Mouse (Mus musculus) cerebellum, adult 18-20 months (tissue): ENCODE measurements at regions not wholly inside any gene's neighbourhood (a gene's known extent, or its start where the extent isn't known, plus 50 kb on each side); places are given as distances from the start of the nearest gene placed in this dataset.

Source experiments
- DNase-seq, 2 experiments: peaks; one replicate each; pipeline ENCODE4 v3.0.0; 2021

DNA sequence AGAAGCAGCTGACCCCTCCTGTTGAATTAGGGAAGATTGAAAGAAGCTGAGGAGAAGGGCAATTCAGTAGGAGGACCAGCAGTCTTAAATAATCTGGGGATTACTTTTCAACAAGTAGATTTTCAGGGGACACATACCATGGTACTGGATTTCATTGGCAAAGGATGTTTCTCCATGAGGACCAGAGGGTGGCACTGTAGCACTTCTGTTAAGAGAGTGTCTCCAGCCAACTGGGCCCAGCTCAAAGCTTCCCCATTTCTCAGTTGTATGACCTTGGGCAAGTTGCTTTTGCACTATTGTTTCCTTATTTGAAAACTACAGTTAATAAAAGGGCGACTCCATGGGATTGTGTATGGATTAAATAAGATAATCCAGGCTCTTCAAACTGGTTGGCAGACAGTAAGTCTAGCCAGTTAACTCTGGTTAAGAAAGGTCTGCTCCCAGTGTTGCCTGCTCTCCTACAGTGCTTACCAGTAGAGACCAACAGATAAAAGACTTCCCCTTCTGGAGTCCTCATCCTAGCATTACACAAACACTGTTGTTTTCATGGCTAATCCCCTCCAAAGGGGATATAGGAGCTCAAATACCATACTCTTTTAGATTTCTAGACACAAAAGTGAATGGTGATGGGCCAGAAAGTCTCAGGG, 259.9 kb downstream of the Stim2 start:
- peak; percentile 4 to 6 for DNase-seq

DNA sequence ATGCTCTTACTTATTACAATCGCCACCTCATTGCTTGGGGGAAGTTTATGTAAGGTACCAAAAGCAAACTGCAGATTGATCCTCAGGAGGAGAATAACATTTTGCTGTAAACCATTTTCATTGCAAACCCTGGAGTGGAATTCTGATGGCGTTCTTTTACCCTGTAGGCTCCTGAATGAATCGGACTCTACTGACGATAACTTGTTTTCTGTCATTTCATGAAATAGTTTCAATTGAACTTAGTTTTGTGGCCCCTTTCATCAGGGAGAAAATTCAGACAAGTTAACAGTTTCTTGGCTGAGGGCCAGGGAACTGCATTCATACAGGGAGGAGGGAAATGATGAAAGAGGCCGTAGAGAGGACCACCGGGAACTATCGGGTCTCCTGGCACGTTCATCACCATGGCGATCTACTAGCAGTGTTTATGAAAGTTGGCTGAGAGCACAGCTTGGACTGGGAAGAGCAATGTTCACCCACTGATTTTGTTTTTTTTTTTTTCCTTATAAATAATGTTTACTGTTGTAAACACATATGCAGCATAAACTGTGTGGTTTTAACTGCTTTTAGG, 266.7 kb downstream of the Stim2 start:
- no peak for DNase-seq

DNA sequence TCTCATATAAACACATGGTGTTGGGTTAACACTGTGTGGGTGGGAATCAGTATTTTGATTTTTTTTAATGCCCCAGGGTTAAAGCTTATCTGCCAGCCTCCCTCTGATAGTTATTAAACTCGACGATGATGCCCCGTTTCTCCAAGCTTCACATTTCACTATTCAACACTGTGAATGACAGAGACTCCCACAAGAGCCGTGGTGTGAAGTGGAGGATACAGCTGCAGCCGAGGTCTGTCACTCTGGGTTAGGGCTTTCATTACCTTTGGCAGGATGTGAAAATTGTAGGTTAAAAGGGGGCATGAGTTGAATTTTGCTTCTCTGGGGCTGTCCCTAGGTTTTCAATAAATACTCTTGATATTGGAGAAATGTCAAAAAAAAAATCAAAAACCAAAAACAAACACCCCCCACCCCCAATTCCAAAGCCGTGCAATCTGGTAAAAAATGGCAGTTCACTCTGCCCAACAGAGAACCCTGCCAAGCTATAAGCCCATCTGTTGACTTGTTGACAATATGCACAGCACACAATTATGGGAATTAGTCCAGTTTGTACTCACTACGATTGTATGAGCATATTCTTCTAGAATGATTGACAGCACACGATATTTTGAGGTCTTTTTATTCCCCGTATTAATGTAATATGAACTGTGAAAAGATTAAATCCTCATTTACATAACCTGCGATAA, 269.7 kb downstream of the Stim2 start:
- no peak for DNase-seq

DNA sequence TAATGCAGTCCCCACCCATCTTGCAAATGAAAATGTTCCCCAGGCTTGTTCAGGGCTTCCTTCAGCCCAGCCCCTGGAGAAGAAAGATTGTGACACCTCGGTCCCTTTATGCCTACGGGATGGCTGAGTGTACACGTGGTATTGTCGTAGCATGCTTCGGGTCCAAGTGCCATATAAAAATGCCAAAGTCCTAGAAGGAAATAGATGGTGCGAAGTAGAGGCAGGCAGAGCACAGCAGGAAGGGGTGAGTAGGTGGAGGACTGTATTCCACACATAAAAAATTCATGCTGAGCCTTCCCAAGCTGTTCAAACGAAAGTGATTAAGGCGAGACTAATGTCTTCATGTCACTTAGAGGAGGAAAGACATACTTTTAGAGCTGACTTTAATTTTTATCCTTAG, 281.1 kb downstream of the Stim2 start:
- no peak for DNase-seq

DNA sequence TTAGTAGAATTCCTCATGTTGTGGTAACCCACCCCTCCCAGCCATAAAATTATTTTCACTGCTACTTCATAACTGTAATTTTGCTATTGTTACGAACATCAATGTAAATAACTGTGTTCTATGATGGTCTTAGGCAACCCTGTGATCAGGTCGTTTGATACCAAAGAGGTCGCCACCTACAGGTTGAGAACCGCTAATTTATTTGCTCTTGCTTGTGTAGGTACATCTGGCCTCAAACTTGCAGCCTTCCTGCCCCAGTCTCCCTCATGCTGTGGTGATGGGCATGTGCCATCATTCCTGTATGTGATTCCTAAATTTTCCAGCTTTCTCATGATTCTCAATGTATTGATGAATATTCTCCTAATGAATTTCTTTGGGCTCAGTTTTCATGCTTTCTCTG, 282.4 kb downstream of the Stim2 start:
- DNase-seq: peak in 1 of 2 experiments; percentile 4

DNA sequence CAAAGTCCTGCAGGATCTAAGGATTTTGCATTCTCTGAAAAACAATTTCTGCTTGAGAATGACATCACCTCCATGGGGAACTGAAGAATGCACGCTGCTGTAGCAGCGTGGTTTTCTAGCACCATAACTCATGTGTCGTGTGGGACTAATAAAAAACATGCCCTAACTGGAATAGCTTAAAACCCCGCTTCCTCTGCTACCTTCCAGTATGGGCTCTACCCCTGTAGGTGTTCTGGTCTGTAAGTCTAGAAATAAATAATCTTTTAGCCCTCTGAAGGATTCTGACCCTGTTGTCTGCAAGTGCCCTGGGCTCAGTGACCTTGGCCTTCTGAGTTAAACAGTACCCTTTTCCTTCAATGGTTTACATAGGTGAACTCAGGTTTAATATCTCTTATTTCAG, 282.8 kb downstream of the Stim2 start:
- DNase-seq: no peak

DNA sequence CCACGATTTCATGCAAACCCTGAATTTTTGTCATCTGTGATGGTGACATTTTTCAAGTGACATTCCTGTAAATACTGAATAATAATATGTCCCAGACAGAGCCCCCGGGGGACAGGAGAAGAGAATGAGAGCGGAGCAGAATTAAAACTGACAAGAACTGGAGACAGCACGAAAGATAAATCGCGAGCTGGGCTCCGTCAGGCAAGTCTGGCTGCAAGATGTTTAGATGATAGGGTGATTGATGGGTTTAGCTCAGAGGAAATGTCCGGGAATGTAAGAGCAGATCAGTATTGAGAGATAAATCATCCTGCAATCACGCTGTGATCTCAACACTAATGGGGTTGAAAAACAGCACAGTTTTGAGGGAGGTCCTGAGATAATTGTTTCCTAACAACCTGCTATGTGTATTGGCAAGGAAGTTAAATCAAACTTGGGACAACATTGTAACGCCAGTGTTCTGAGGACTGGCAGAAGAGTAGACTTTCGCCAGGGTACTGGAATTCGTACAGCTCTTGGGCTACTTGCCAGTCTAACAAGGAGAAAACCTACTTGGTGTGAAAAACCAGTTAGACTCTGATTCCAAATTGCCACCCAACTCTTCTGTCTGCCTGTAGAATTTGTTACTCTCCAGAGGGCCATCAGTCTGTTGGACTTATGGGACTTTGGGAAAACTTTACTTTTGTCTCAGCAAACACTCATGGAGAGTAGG, 292.2 kb downstream of the Stim2 start:
- DNase-seq: no peak

DNA sequence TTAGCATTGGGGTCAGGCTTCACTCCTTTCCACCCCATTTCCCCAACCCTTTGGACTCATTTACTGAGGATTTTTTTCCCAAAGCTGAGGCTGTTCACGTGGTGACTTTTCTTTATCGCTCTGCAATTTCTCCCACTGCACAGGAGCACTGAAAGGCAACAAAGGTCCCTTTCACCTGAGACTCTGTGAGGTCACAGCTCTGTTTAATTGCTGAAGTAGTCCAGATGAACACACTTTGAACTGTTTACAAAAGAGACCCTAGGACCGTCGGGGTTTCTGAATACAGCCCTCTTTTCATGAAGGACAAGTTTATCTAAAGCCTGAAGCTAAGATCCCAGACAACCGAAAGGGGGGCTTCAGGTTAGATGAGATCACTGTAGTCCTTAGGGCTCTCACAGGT, 293.6 kb downstream of the Stim2 start:
- no peak for DNase-seq

DNA sequence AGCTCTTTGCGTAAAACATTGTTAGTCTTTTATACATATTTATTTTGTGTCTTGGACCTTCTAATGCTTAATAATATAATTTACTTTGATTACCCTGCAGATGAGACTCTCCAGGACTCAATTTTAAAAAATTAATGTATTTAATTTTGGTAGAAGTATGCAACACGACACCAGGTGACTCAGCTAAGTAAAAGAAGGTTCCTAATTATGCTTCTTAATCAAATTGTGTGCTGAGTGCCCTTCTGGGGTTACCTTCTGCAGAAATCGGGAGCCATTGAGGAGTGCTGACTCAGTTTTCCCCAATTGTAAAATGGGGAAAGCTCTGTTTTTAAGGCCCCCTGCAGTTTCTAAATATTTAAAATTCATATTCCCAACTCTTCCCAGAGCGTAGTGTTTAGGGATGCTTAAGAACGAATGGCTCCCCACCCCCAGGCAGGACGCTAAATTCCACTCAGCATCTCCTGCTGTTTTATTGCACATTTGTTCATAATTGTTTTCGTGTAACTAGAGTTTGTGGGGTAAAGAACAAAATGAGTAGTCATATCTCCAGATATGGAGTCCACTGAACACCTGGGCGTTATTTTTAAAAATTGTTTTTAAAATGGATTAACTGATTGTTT, 315.5 kb downstream of the Stim2 start:
- no peak for DNase-seq

DNA sequence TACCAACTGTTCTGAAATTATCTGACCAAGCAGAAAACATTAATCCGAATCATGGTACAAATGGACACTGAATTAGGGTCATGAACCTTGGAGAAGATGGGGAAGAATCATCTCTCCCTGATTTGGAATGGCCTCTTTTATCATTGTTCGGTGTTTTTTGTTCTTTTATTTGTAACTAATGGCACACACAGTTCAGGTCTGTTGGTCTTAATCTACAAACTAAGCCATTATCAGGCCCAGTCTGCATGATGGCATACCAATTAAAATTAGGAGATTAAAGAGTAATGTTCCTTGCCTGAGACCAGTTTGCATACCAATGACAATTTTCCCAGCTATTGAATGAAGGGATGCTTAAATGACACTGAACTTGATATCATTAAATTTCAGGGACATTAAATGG, 332.1 kb downstream of the Stim2 start:
- no peak for DNase-seq

DNA sequence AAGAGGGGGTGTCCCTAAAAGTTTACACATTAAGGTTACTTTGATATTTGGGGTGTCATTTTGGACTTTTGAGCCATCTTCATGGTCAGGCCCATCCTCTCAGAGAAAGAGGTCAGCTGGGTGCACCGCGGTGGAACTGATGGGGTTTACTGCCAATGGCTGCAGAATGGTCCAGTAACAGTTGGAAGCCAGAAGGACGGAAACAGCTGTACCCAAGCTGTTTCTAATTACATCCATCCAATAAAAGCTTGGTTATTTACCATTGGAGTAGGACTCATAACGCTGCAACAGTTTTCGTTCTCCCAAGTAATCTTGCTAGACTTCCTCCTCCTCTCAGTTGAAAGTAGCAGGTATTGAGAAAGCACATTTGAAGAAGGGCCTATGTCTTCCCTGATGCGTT, 344.7 kb downstream of the Stim2 start:
- no peak for DNase-seq

DNA sequence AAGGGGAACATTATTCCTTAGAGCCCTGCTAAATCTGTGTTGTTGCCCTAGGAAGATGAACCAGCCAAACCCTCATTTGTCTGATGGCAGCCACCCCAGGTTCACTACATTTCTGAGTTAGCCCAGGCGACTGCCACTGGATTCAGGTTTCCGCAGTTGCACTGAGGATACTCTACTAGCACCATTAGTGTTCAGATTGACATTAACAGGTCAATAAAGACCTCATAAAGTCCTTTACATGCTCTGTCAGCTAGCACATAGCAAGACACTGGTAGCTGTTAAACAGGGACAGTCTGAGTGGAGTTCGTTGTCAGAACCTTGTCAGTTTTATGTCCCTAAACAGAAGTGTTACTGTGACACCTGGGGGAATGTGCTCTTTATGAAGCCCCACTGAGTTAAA, 345.1 kb downstream of the Stim2 start:
- no peak for DNase-seq

DNA sequence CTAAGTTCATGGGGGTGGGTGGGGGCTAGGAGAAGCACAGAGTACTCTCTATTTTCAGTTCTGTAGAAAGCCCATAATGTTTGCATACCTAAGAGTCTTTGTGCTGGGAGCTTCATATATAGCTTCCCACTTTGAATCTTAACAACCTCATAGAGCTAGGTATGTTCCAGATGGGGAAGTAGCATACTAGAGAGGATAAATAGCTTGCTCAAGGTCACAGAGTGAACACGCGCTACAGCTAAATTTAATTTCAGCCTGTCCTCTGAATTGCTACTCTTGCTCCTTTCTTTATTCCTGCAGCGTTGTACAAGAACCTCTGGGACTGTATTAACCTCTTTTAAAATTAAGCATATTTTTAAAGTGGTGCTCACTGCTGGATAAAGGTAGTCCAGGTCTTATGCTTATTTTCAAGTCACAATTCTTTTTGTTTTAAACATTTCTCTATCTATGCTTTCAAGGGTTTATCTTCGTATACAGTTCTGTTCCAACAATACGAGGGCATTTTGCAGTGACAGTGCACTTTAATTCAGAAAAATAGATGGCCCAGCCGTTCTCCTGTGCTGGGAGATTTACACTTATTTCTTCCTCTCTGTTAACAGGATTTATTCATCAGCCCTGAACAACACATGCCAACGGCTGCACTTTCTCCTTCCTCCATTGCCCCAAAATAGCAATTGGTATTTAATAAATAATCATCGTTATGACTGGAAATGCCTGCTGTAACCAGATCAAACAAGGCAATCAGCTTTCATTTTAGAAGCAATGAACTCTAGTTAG, 350.7 kb downstream of the Stim2 start:
- DNase-seq: no peak

DNA sequence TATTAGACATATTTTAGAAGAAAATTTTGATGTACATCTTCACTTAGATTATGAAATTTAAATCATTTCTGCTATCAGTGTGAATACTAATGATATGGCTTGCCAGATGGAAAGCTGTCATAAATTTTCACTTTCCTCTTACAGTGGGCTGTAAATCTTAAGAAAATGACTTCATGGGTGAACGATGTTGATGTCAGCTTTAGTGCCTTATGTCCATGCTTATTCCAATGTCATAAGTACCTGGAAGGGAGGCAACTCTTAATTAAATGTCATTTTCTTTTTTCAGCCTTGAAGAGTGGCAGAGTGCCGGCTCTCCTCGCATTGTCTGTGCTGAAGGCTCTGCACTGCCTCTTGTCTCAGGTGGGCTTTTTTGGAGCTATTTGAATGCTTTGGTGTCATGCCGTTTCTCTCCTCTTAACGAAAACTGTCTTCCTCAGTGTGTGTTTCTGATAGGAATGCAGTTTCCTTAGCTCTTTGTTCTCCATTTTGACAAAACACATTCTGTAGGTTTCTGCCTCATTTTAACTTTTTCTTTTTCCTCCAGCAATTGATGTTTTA, 351.6 kb downstream of the Stim2 start:
- DNase-seq: no peak

DNA sequence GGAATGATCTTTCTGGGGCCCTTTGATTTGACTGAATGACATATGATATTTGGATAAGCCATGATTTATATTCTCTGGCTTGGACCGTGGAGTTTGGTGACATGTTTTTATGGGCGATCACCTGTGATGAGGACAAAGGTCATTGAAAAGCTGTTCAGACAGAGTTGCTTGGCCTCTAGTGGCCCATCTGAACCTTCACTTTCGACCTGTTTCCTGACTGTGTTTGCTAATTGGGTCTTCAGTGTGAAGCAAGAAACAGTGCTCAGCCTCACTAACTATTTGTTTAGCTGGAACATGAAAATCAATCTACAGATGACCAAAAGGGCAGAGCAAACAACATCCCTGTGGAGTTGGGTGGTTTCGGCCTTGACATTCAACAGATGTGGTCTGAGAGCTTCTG, 357.8 kb downstream of the Stim2 start:
- DNase-seq: no peak

DNA sequence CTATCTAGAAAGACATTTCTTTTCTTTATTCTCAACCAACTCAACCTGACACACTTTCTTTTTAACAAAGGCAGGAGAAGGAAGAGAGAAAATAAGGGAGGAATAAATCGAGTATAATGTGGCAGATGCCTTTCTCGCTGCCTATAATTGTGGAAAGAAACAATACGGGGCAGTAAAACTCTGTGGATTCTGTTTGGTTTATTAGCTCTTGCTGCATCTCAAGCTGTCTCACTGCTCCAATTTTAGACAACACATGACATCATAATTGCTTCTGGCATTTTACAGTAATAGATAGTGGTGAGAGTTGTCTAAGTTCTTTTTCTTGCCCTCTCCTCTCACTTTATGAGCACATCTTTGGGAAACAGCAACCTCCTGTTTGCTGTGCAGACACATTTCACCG, 359.2 kb downstream of the Stim2 start:
- DNase-seq: no peak

DNA sequence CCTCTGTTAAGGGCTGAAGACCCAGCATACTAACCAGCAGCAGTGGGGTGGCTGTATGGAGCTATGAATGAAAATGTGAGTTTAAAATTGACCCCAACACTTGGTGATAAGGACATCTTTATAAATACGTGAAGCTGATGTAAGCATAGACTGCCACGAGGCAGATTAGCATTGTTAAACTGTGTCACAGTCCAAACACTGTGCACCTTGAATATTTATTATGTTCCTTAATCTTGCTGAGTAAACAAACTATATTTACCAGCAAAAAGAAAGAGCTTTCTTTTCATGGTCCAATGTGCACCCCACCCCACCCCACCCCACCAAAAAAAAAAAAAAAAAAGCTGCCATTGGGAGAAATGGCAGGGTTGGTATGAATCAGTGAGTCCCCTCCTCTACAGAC, 359.9 kb downstream of the Stim2 start:
- DNase-seq: no peak
